Comparison of ENCODE assay signal across 9 mouse cellular contexts in the genomic region with DNA sequence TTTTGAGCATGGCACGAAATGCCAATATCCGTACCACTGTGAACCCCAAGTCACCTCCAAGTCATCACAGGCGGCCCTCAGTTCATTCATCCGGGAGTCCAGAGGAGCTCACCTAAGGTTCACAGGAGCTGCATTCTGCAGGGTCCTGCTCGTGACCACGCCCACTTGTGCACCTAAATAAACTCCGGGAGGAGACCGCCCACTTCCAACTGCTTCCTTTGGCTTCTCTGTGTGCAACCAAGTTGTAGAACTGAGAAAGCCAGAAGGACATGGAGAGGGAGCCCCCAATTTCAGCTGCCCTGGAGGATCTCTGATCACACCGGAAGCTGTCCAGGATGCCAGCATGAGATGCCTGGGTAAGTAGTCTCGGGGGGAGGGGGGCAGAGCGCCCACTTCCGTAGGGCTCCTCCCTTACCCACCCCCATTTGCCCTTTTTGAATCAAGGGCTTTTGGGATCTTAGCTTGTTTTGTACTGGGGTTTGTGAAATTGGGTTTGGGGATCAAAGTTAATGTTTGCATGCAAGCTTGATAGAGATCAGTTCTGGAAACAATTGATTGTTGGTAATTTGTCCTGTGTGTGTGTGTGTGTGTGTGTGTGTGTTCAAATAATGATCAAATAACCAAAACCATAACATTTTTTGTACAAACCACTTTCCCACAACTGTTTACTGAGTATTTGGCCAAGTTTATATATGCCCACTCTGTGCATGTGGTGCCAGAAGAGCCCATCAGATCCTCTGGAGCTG. TPM values are rescaled to one million over a fixed set of nuclear protein-coding genes. Genes with fewer than 3 reads are reported as not detected.
DNase-seq lines count a peak whose midpoint lies in the region; ATAC-seq lines count a peak whose summit lies in the region.
"Had no signal": no experiment of that assay in that cellular context is flagged by ENCODE, and none has a peak within 500 bp of the region (broad histone marks: within the 10 kb centered on the region; RNA-seq: fewer than 3 reads in every experiment).

A gene (plus strand): TSS at position 252 of the 746 bp plus-strand sequence.

- H3K27ac ChIP-seq in hindbrain, embryonic 13.5 days = no peak within 1 kb of the TSS
- H3K27ac ChIP-seq in hindbrain, embryonic 11.5 days (ENCODE audit: low read depth, low read length) = no peak within 1 kb of the TSS

- no peaks in the 10 kb centered on the region for H3K36me3 ChIP-seq in hindbrain, embryonic 13.5 days
- H3K36me3 ChIP-seq in hindbrain, embryonic 11.5 days (ENCODE audit: control insufficient read depth, insufficient read depth, low read length) = no peaks in the 10 kb centered on the region

- no peak within 1 kb of the TSS for H3K4me3 ChIP-seq in hindbrain, embryonic 13.5 days
- H3K4me3 ChIP-seq in hindbrain, embryonic 11.5 days (ENCODE audit: low read depth, low read length) = no peak within 1 kb of the TSS

- no peak for DNase-seq in hindbrain, embryonic 11.5 days (ENCODE audit: low spot score)
- DNase-seq in thymus, postnatal 0 days (ENCODE audit: low spot score) = no peak
- no peak for DNase-seq in thymus, postnatal 10 days (ENCODE audit: low spot score in 2 of 2)
- DNase-seq in layer of hippocampus, postnatal 14 days (ENCODE audit: low spot score in 2 of 2) = no peak
- DNase-seq in urinary bladder, adult 2 months (ENCODE audit: low spot score) = no peak
- DNase-seq in gastrocnemius, adult 18-20 months (ENCODE audit: low spot score) = no peak
- DNase-seq: lung, adult 18-20 months had no signal

- no peak for ATAC-seq in hindbrain, embryonic 13.5 days (ENCODE audit: low FRiP score)
- no peak for ATAC-seq in hindbrain, embryonic 11.5 days (ENCODE audit: low FRiP score)
- no peak for ATAC-seq in monocyte, adult 5-6 weeks (replicated peaks; ENCODE audit: insufficient number of reproducible peaks, low FRiP score, low TSS enrichment, poor library complexity, severe bottlenecking)

- H3K27me3 ChIP-seq in hindbrain, embryonic 13.5 days = no peaks in the 10 kb centered on the region
- H3K27me3 ChIP-seq in hindbrain, embryonic 11.5 days (ENCODE audit: control insufficient read depth, insufficient read depth, low read length) = no peaks in the 10 kb centered on the region

- no peaks in the 10 kb centered on the region for H3K9me3 ChIP-seq in hindbrain, embryonic 13.5 days
- H3K9me3 ChIP-seq in hindbrain, embryonic 11.5 days (ENCODE audit: control insufficient read depth, low read length) = no peaks in the 10 kb centered on the region

- no peak within 1 kb of the TSS for H3K9ac ChIP-seq in hindbrain, embryonic 13.5 days
- H3K9ac ChIP-seq in hindbrain, embryonic 11.5 days (ENCODE audit: low read depth, low read length) = no peak within 1 kb of the TSS

- H3K4me2 ChIP-seq in hindbrain, embryonic 13.5 days = no peak within 1 kb of the TSS
- H3K4me2 ChIP-seq in hindbrain, embryonic 11.5 days (replicated peaks; ENCODE audit: low read depth, low read length) = no peak within 1 kb of the TSS

- 86% methylated on average over 12 of the region's 12 CpGs for WGBS in hindbrain, embryonic 13.5 days
- WGBS in hindbrain, embryonic 11.5 days = 84% methylated on average over 12 of the region's 12 CpGs

- no peaks in the 10 kb centered on the region for H3K4me1 ChIP-seq in hindbrain, embryonic 13.5 days (replicated peaks)
- no peaks in the 10 kb centered on the region for H3K4me1 ChIP-seq in hindbrain, embryonic 11.5 days (replicated peaks; ENCODE audit: control insufficient read depth, insufficient read depth, low read length)

RNA-seq across cellular contexts. Expression of the gene that starts here (rescaled TPM):
- 44.8 and 45.3 TPM in 2 replicates for polyA plus RNA-seq in hindbrain, embryonic 13.5 days (2015; fragmentation: Nextera tagmentation; extraction: Ambion mirVana)
- polyA plus RNA-seq in hindbrain, embryonic 11.5 days (2014; fragmentation: Nextera tagmentation; extraction: Ambion mirVana) = 2.2 TPM in 2 replicates
- 17.1 and 21.6 TPM in 2 replicates for polyA plus RNA-seq in thymus, postnatal 0 days (2015; fragmentation: Nextera tagmentation; extraction: Ambion mirVana)
- 10 to 100 TPM; 42.9 to 45.0 TPM for total RNA-seq in layer of hippocampus, postnatal 14 days (2021)
- polyA plus RNA-seq in urinary bladder, adult 2 months (2012; rRNA removed) = 6.2 and 7.2 TPM in 2 replicates
- 0.68 to 2.9 TPM in 2 of 3 replicates, not detected in the other for total RNA-seq in monocyte, adult 5-6 weeks (2017)
- total RNA-seq in gastrocnemius, adult 18-20 months (2021) = 1 to 10 TPM; 3.5 to 4.2 TPM

Comparison
In these comparisons a context has a peak if more than half of its experiments do, and no peak if none do; other contexts are left out.
1. RNA of the gene that starts here (total RNA-seq): 42.9 to 45.0 TPM in layer of hippocampus, postnatal 14 days; 3.5 to 4.2 TPM in gastrocnemius, adult 18-20 months and 0.68 to 2.9 TPM in monocyte, adult 5-6 weeks; every median in the first group is over 4 times any median in the second.